Mouse (Mus musculus) intestine, postnatal 0 days (tissue): Measurements from ENCODE around the gene Yipf3. TPM values are rescaled to one million over a fixed set of nuclear protein-coding genes. Genes with fewer than 3 reads are reported as not detected.
A peak's percentile ranks its signal among the peaks of the same experiment; 100 is the strongest.

Experiments used
- ATAC-seq: fragments of 200-750 bp; cut with Nextera tagmentation; 2 replicates; pipeline ENCODE4 v1.8.0; 2017; ENCODE audit warnings: mild to moderate bottlenecking, moderate TSS enrichment, moderate library complexity
- H3K27ac ChIP-seq: fragments of 300-500 bp; sonication (generic); 2 replicates; pipeline ENCODE4 v1.5.1; 2014; ENCODE audit warnings: mild to moderate bottlenecking, low read depth, low read length, moderate library complexity
- H3K27me3 ChIP-seq: fragments of 300-500 bp; sonication (generic); replicated peaks from 2 replicates; pipeline ENCODE4 v1.6.1; 2014; ENCODE audit warnings: low read length, mixed read lengths; ENCODE audit not compliant: control insufficient read depth, insufficient read depth
- H3K36me3 ChIP-seq: fragments of 300-500 bp; sonication (generic); 2 replicates; pipeline ENCODE4 v1.6.1; 2014; ENCODE audit warnings: mild to moderate bottlenecking, moderate library complexity; ENCODE audit not compliant: control insufficient read depth, insufficient read depth
- H3K4me1 ChIP-seq: fragments of 300-500 bp; sonication (generic); replicated peaks from 2 replicates; pipeline ENCODE4 v1.6.1; 2014; ENCODE audit warnings: antibody characterized with exemption, low read length, mixed read lengths; ENCODE audit not compliant: control insufficient read depth, insufficient read depth
- H3K4me2 ChIP-seq: fragments of 300-500 bp; sonication (generic); replicated peaks from 2 replicates; pipeline ENCODE4 v1.6.1; 2014; ENCODE audit warnings: low read depth, mild to moderate bottlenecking, moderate library complexity
- H3K4me3 ChIP-seq: fragments of 300-500 bp; sonication (generic); 2 replicates; pipeline ENCODE4 v1.5.1; 2014; ENCODE audit warnings: low read depth, low read length
- H3K9ac ChIP-seq: fragments of 300-500 bp; sonication (generic); 2 replicates; pipeline ENCODE4 v1.6.1; 2014; ENCODE audit warnings: mild to moderate bottlenecking, low read depth, low read length
- H3K9me3 ChIP-seq: fragments of 300-500 bp; sonication (generic); 2 replicates; pipeline ENCODE4 v1.6.1; 2016; ENCODE audit warnings: mixed run types; ENCODE audit not compliant: control insufficient read depth
- CTCF ChIP-seq: sonication (generic); IDR thresholded peaks from 2 replicates; pipeline ENCODE4 v1.5.1; 2016; ENCODE audit warnings: low read depth, mild to moderate bottlenecking, control low read depth, antibody characterized with exemption, moderate library complexity
- WGBS: fragments of 180-500 bp; shearing (Covaris S2); extraction: QIAGEN DNeasy Blood & Tissue Kit; methylation state at CpG from one replicate; pipeline ENCODE4 v1.1.7; 2014; 5-methylcytosine and 5-hydroxymethylcytosine counted together
- polyA plus RNA-seq: library from polyadenylated mRNA; unstranded; fragments of >200 nt; fragmentation: Nextera tagmentation; extraction: Ambion mirVana; gene quantifications from 2 replicates; pipeline ENCODE4 v1.2.1, GENCODE M21; 2015

The Yipf3 gene
- polyA plus RNA-seq, 1 experiment from 2014 or later = 111 TPM

GRCm38 (mm10) chr17:46268026-46268720, 20.3 kb downstream of the Yipf3 start:
- peak overlapping the region; percentile 27 for H3K9ac ChIP-seq
- H3K27ac ChIP-seq = peak overlapping the region; percentile 81
- no peaks in the 10 kb centered on the region for H3K9me3 ChIP-seq
- H3K27me3 ChIP-seq = no peaks in the 10 kb centered on the region
- no peak for TF ChIP-seq CTCF
- WGBS = 36% methylated on average over 10 of the region's 10 CpGs
- peak overlapping the region; percentile 60 for H3K4me2 ChIP-seq
- H3K4me1 ChIP-seq = peaks cover 9% of the 10 kb centered on the region
- ATAC-seq = peak; percentile 79
- H3K36me3 ChIP-seq = peaks cover 56% of the 10 kb centered on the region
- H3K4me3 ChIP-seq = no peak overlapping the region

- Histone ChIP-seq H3K36me3 (peaks cover 50% of the 10 kb centered on the region), H3K27me3 (no peaks in the 10 kb centered on the region), H3K4me1 (peaks cover 9% of the 10 kb centered on the region), H3K4me2 (peak overlapping the region; percentile 60), H3K9ac (peak overlapping the region; percentile 37), H3K27ac (peak overlapping the region; percentile 91), H3K4me3 (peak overlapping the region; percentile 35), H3K9me3 (no peaks in the 10 kb centered on the region)
- TF ChIP-seq CTCF = no peak
- WGBS = 43% methylated on average over 19 of the region's 19 CpGs
- peak; percentile 23; the same call in 1 of the 2 replicates for ATAC-seq
Observed at GRCm38 (mm10) chr17:46269771-46270534, 22.1 kb downstream of the Yipf3 start.

GRCm38 (mm10) chr17:46272058-46272457, 24.2 kb downstream of the Yipf3 start:
- 89% methylated on average over 2 of the region's 2 CpGs for WGBS
- ATAC-seq = no peak
- no peak overlapping the region for H3K4me2 ChIP-seq

GRCm38 (mm10) chr17:46272675-46273074, 24.8 kb downstream of the Yipf3 start:
- no peak for TF ChIP-seq CTCF
- 88% methylated on average over 5 of the region's 5 CpGs for WGBS
- Histone ChIP-seq H3K9me3 (no peaks in the 10 kb centered on the region), H3K27ac (no peak overlapping the region), H3K36me3 (peaks cover 46% of the 10 kb centered on the region), H3K27me3 (no peaks in the 10 kb centered on the region), H3K4me2 (no peak overlapping the region), H3K4me3 (no peak overlapping the region), H3K9ac (no peak overlapping the region), H3K4me1 (no peaks in the 10 kb centered on the region)
- ATAC-seq = no peak

More at GRCm38 (mm10) chr17:46272058-46272457, 24.2 kb downstream of the Yipf3 start:
- Histone ChIP-seq H3K4me3 (no peak overlapping the region), H3K9me3 (no peaks in the 10 kb centered on the region), H3K36me3 (peaks cover 40% of the 10 kb centered on the region), H3K27ac (no peak overlapping the region), H3K27me3 (no peaks in the 10 kb centered on the region), H3K9ac (no peak overlapping the region), H3K4me1 (no peaks in the 10 kb centered on the region)
- TF ChIP-seq CTCF = no peak

- H3K9ac ChIP-seq = no peak overlapping the region
- peaks cover 46% of the 10 kb centered on the region for H3K36me3 ChIP-seq
- 56% methylated on average over 1 of the region's 1 CpGs for WGBS
- no peaks in the 10 kb centered on the region for H3K27me3 ChIP-seq
- H3K27ac ChIP-seq = no peak overlapping the region
- no peak for TF ChIP-seq CTCF
- H3K4me2 ChIP-seq = no peak overlapping the region
- ATAC-seq = no peak
- no peaks in the 10 kb centered on the region for H3K9me3 ChIP-seq
- H3K4me3 ChIP-seq = no peak overlapping the region
- no peaks in the 10 kb centered on the region for H3K4me1 ChIP-seq
Observed at GRCm38 (mm10) chr17:46273803-46274236, 25.9 kb downstream of the Yipf3 start.

- TF ChIP-seq CTCF = no peak
- H3K9me3 ChIP-seq = no peaks in the 10 kb centered on the region
- H3K4me1 ChIP-seq = no peaks in the 10 kb centered on the region
- no peak for ATAC-seq
- WGBS = 83% methylated on average over 6 of the region's 6 CpGs
- H3K4me3 ChIP-seq = no peak overlapping the region
- H3K4me2 ChIP-seq = no peak overlapping the region
- no peaks in the 10 kb centered on the region for H3K27me3 ChIP-seq
- no peak overlapping the region for H3K9ac ChIP-seq
- H3K27ac ChIP-seq = no peak overlapping the region
- peaks cover 51% of the 10 kb centered on the region for H3K36me3 ChIP-seq
Observed at GRCm38 (mm10) chr17:46274465-46274864, 26.6 kb downstream of the Yipf3 start.
